Mouse (Mus musculus) spleen, adult 2 months (tissue): Measurements from ENCODE around the gene Isx.

Experiments used
- CTCF ChIP-seq: fragments of 200-500 bp; IDR thresholded peaks from 2 replicates; pipeline ENCODE4 v1.5.1; 2011; ENCODE audit warnings: mild to moderate bottlenecking, inconsistent platforms; ENCODE audit not compliant: insufficient read depth, insufficient read length, insufficient replicate concordance; ENCODE audit errors: extremely low read depth
- POLR2A ChIP-seq: fragments of 200-500 bp; IDR thresholded peaks from 2 replicates; pipeline ENCODE4 v1.6.1; 2011; ENCODE audit warnings: low read depth, low read length, inconsistent platforms

GRCm38 (mm10) chr8:74831322-74831721 lies 41.7 kb upstream of the Isx start:
- TF ChIP-seq POLR2A (no peak), CTCF (no peak)
